Mouse (Mus musculus): ENCODE measurements around the gene Trib3.

- TF ChIP-seq POLR2A (IDR thresholded peaks at IDR 0.05; ENCODE audit: borderline replicate concordance, control insufficient read depth, low read depth, low read length): no peak
- TF ChIP-seq CTCF (IDR thresholded peaks at IDR 0.05; ENCODE audit: control insufficient read depth, insufficient read depth, low read length): no peak
These were observed 49.6 kb upstream of the Trib3 start for GRCm38 (mm10) chr2:152393225-152394017.

Data from bone marrow, adult 2 months (tissue).